Mouse (Mus musculus) MEL (cell line): ENCODE measurements at regions not wholly inside any gene's neighbourhood (a gene's known extent, or its start where the extent isn't known, plus 50 kb on each side); places are given as distances from the start of the nearest gene placed in this dataset.

ENCODE experiments used
- DNase-seq: peaks from one replicate; pipeline ENCODE4 v3.0.0; 2011; ENCODE audit warnings: low read depth, low spot score
- H3K27ac ChIP-seq: 2 replicates; pipeline ENCODE4 v1.5.1; 2012; ENCODE audit warnings: low read depth, mild to moderate bottlenecking, control low read depth, low read length, moderate library complexity; ENCODE audit not compliant: control insufficient read depth
- H3K27me3 ChIP-seq, 2 experiments: fragments of 150-350 bp in 1 of 2; sonication (generic) in 1 of 2; 2 replicates each; pipeline ENCODE4 v1.6.1; 2012; ENCODE audit warnings: low read length in 2 of 2, mild to moderate bottlenecking in 2 of 2, improper control_type of control experiment in 1 of 2, moderate library complexity in 1 of 2; ENCODE audit not compliant: insufficient read depth in 2 of 2, control insufficient read depth in 1 of 2
- H3K36me3 ChIP-seq, 2 experiments: 2 replicates each; pipeline ENCODE4 v1.6.1; 2012 to 2014; ENCODE audit warnings: low read length in 2 of 2, improper control_type of control experiment in 1 of 2, inconsistent platforms in 1 of 2, mild to moderate bottlenecking in 1 of 2; ENCODE audit not compliant: insufficient read depth in 2 of 2, control insufficient read depth in 1 of 2
- H3K4me1 ChIP-seq, 2 experiments: fragments of 150-350 bp in 1 of 2; sonication (generic) in 1 of 2; 2 replicates each; pipeline ENCODE4 v1.6.1; 2012; ENCODE audit warnings: low read length in 2 of 2, improper control_type of control experiment in 1 of 2, mild to moderate bottlenecking in 1 of 2; ENCODE audit not compliant: insufficient read depth in 2 of 2, control insufficient read depth in 1 of 2
- H3K4me3 ChIP-seq, 2 experiments: fragments of 150-350 bp in 1 of 2; sonication (generic) in 1 of 2; 2 replicates each; pipeline ENCODE4 v1.5.1; 2012; ENCODE audit warnings: low read depth in 2 of 2, low read length in 2 of 2, mild to moderate bottlenecking in 2 of 2, moderate library complexity in 2 of 2, control low read depth in 1 of 2, improper control_type of control experiment in 1 of 2; ENCODE audit not compliant: control insufficient read depth in 1 of 2, insufficient read depth in 1 of 2
- H3K79me2 ChIP-seq: 2 replicates; pipeline ENCODE4 v1.6.1; 2012; ENCODE audit warnings: mild to moderate bottlenecking, low read length, moderate library complexity; ENCODE audit not compliant: control insufficient read depth, poor library complexity, insufficient read depth
- H3K9ac ChIP-seq: 2 replicates; pipeline ENCODE4 v1.6.1; 2012; ENCODE audit warnings: low read depth, mild to moderate bottlenecking, control low read depth, low read length, moderate library complexity; ENCODE audit not compliant: control insufficient read depth, poor library complexity, severe bottlenecking
- H3K9me3 ChIP-seq: fragments of 150-350 bp; sonication (generic); replicated peaks from 2 replicates; pipeline ENCODE4 v1.6.1; 2012; ENCODE audit warnings: mild to moderate bottlenecking, low read length, improper control_type of control experiment, moderate library complexity; ENCODE audit not compliant: insufficient read depth
- BHLHE40 ChIP-seq: IDR thresholded peaks from 2 replicates; pipeline ENCODE4 v1.6.1; 2012; ENCODE audit warnings: low read depth, mild to moderate bottlenecking, inconsistent platforms, low read length, improper control_type of control experiment, borderline replicate concordance
- CHD2 ChIP-seq: IDR thresholded peaks from 2 replicates; pipeline ENCODE4 v1.6.1; 2011; ENCODE audit warnings: low read length, improper control_type of control experiment
- CTCF ChIP-seq, 3 experiments: IDR thresholded peaks in 2 of 3; conservative IDR thresholded peaks in 1 of 3; 2 replicates each; pipeline ENCODE4 v1.5.1; 2011 to 2012; ENCODE audit warnings: low read length in 3 of 3, low read depth in 2 of 3, mild to moderate bottlenecking in 2 of 3, improper control_type of control experiment in 1 of 3, inconsistent platforms in 1 of 3, mixed read lengths in 1 of 3, moderate library complexity in 1 of 3; ENCODE audit not compliant: control insufficient read depth in 1 of 3, insufficient read depth in 1 of 3, poor library complexity in 1 of 3, severe bottlenecking in 1 of 3
- E2F4 ChIP-seq: IDR thresholded peaks from 2 replicates; pipeline ENCODE4 v1.6.1; 2011; ENCODE audit warnings: low read depth, low read length, improper control_type of control experiment, borderline replicate concordance
- EP300 ChIP-seq, 2 experiments: IDR thresholded peaks; 2 replicates each; pipeline ENCODE4 v1.6.1; 2011; ENCODE audit warnings: improper control_type of control experiment in 2 of 2, low read length in 2 of 2, low read depth in 1 of 2, mild to moderate bottlenecking in 1 of 2
- ETS1 ChIP-seq: IDR thresholded peaks from 2 replicates; pipeline ENCODE4 v1.6.1; 2012; ENCODE audit warnings: low read depth, mild to moderate bottlenecking, inconsistent platforms, low read length, improper control_type of control experiment, moderate library complexity
- GABPA ChIP-seq: IDR thresholded peaks from 2 replicates; pipeline ENCODE4 v1.6.1; 2012; ENCODE audit warnings: low read depth, mild to moderate bottlenecking, inconsistent platforms, low read length, improper control_type of control experiment, moderate library complexity
- GATA1 ChIP-seq: IDR thresholded peaks from 2 replicates; pipeline ENCODE4 v1.6.1; 2011; ENCODE audit warnings: low read depth, low read length, improper control_type of control experiment
- JUND ChIP-seq: IDR thresholded peaks from 2 replicates; pipeline ENCODE4 v1.6.1; 2011; ENCODE audit warnings: low read depth, mild to moderate bottlenecking, improper control_type of control experiment, low read length
- KAT2A ChIP-seq: conservative IDR thresholded peaks from 2 replicates; pipeline ENCODE4 v1.6.1; 2012; ENCODE audit warnings: low read depth, low read length, improper control_type of control experiment, inconsistent platforms
- MAX ChIP-seq: IDR thresholded peaks from 2 replicates; pipeline ENCODE4 v1.6.1; 2011; ENCODE audit warnings: low read length, improper control_type of control experiment
- MAZ ChIP-seq: IDR thresholded peaks from 2 replicates; pipeline ENCODE4 v1.6.1; 2012; ENCODE audit warnings: low read depth, mild to moderate bottlenecking, inconsistent platforms, low read length, improper control_type of control experiment
- MEF2A ChIP-seq: IDR thresholded peaks from 2 replicates; pipeline ENCODE4 v1.6.1; 2014; ENCODE audit warnings: low read depth, mild to moderate bottlenecking, inconsistent platforms, low read length, improper control_type of control experiment; ENCODE audit not compliant: poor library complexity, insufficient replicate concordance, severe bottlenecking; ENCODE audit errors: extremely low read depth
- MXI1 ChIP-seq: IDR thresholded peaks from 2 replicates; pipeline ENCODE4 v1.6.1; 2011; ENCODE audit warnings: mild to moderate bottlenecking, low read depth, low read length, improper control_type of control experiment
- MYB ChIP-seq: IDR thresholded peaks from 2 replicates; pipeline ENCODE4 v1.6.1; 2011; ENCODE audit warnings: mild to moderate bottlenecking, low read depth, low read length, improper control_type of control experiment
- NELFE ChIP-seq: IDR thresholded peaks from 2 replicates; pipeline ENCODE4 v1.6.1; 2011; ENCODE audit warnings: low read depth, low read length, improper control_type of control experiment
- NRF1 ChIP-seq: IDR thresholded peaks from 2 replicates; pipeline ENCODE4 v1.6.1; 2014; ENCODE audit warnings: low read depth, mild to moderate bottlenecking, inconsistent platforms, low read length, improper control_type of control experiment, moderate library complexity; ENCODE audit not compliant: poor library complexity, insufficient read depth, severe bottlenecking
- POLR2A ChIP-seq, 2 experiments: IDR thresholded peaks; 2 replicates each; pipeline ENCODE4 v1.6.1; 2011 to 2012; ENCODE audit warnings: low read length in 2 of 2, mild to moderate bottlenecking in 2 of 2, control low read depth in 1 of 2, improper control_type of control experiment in 1 of 2, low read depth in 1 of 2, moderate library complexity in 1 of 2; ENCODE audit not compliant: control insufficient read depth in 1 of 2, insufficient read depth in 1 of 2, poor library complexity in 1 of 2
- POLR2AphosphoS2 ChIP-seq: IDR thresholded peaks from 2 replicates; pipeline ENCODE4 v1.6.1; 2011; ENCODE audit warnings: low read length, improper control_type of control experiment
- POLR2AphosphoS5 ChIP-seq: IDR thresholded peaks from 2 replicates; pipeline ENCODE4 v1.6.1; 2012; ENCODE audit warnings: low read depth, borderline replicate concordance, mild to moderate bottlenecking, inconsistent platforms, low read length, moderate library complexity, mixed read lengths
- RCOR1 ChIP-seq: IDR thresholded peaks from 2 replicates; pipeline ENCODE4 v1.6.1; 2012; ENCODE audit warnings: low read depth, mild to moderate bottlenecking, inconsistent platforms, low read length, improper control_type of control experiment
- SIN3A ChIP-seq: IDR thresholded peaks from 2 replicates; pipeline ENCODE4 v1.6.1; 2012; ENCODE audit warnings: low read length, improper control_type of control experiment, inconsistent platforms
- SMC3 ChIP-seq: IDR thresholded peaks from 2 replicates; pipeline ENCODE4 v1.6.1; 2011; ENCODE audit warnings: low read depth, low read length, improper control_type of control experiment
- TAL1 ChIP-seq: IDR thresholded peaks from 2 replicates; pipeline ENCODE4 v1.6.1; 2012; ENCODE audit warnings: mild to moderate bottlenecking, inconsistent platforms, low read length, moderate library complexity, mixed read lengths
- TCF12 ChIP-seq: IDR thresholded peaks from 2 replicates; pipeline ENCODE4 v1.6.1; 2014; ENCODE audit warnings: low read depth, mild to moderate bottlenecking, inconsistent platforms, low read length, improper control_type of control experiment, moderate library complexity
- UBTF ChIP-seq: IDR thresholded peaks from 2 replicates; pipeline ENCODE4 v1.6.1; 2012; ENCODE audit warnings: low read depth, mild to moderate bottlenecking, inconsistent platforms, low read length, improper control_type of control experiment, moderate library complexity, borderline replicate concordance; ENCODE audit not compliant: insufficient read depth
- USF1 ChIP-seq: IDR thresholded peaks from 2 replicates; pipeline ENCODE4 v1.6.1; 2014; ENCODE audit warnings: low read depth, mild to moderate bottlenecking, inconsistent platforms, low read length, improper control_type of control experiment, moderate library complexity
- USF2 ChIP-seq, 2 experiments: IDR thresholded peaks; 2 replicates each; pipeline ENCODE4 v1.6.1; 2011 to 2012; ENCODE audit warnings: improper control_type of control experiment in 2 of 2, low read length in 2 of 2, borderline replicate concordance in 1 of 2, inconsistent platforms in 1 of 2, low read depth in 1 of 2, mild to moderate bottlenecking in 1 of 2; ENCODE audit not compliant: insufficient read depth in 1 of 2
- ZC3H11A ChIP-seq: IDR thresholded peaks from 2 replicates; pipeline ENCODE4 v1.6.1; 2012; ENCODE audit warnings: low read depth, mild to moderate bottlenecking, inconsistent platforms, low read length, improper control_type of control experiment
- ZKSCAN1 ChIP-seq: IDR thresholded peaks from 2 replicates; pipeline ENCODE4 v1.6.1; 2012; ENCODE audit warnings: low read depth, mild to moderate bottlenecking, inconsistent platforms, low read length, improper control_type of control experiment, moderate library complexity
- ZMIZ1 ChIP-seq: IDR thresholded peaks from 2 replicates; pipeline ENCODE4 v1.6.1; 2012; ENCODE audit warnings: low read depth, mild to moderate bottlenecking, inconsistent platforms, low read length, improper control_type of control experiment, moderate library complexity

DNA sequence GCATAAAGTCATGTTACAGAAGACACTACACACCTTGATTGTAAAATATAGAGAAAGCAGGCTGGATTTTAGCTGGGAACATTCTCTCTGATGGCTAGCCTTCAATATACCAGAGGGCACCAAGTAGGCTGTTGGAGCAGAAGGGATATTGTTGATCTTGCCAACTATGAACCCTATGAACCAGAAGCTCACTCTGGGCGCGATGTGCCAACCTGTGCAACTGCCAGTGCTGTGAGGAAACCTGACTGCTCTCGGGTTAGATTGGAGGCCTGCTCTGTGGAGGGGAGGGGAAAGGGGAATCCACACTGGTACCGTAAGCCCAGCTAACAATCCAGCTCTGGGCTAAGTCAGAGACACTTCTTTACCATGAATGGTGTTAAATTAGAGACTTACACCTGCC, 136.7 kb downstream of the Fam76b start:
- no peak for TF ChIP-seq BHLHE40
- TF ChIP-seq MAX, result no peak
- peaks cover 9 to 10% of the 10 kb centered on the region in 2 experiments; a peak in 3 of 4 replicates for H3K4me1 ChIP-seq
- H3K27ac ChIP-seq, result no peak overlapping the region
- H3K9me3 ChIP-seq, result no peaks in the 10 kb centered on the region
- H3K79me2 ChIP-seq, result no peaks in the 10 kb centered on the region
- no peak overlapping the region for H3K4me3 ChIP-seq
- peaks cover 0 to 9% of the 10 kb centered on the region in 2 experiments; a peak in 2 of 4 replicates for H3K36me3 ChIP-seq
- no peak overlapping the region for H3K9ac ChIP-seq
- no peak for DNase-seq
- peaks cover 0 to under 1% of the 10 kb centered on the region in 2 experiments; a peak in 1 of 4 replicates for H3K27me3 ChIP-seq

DNA sequence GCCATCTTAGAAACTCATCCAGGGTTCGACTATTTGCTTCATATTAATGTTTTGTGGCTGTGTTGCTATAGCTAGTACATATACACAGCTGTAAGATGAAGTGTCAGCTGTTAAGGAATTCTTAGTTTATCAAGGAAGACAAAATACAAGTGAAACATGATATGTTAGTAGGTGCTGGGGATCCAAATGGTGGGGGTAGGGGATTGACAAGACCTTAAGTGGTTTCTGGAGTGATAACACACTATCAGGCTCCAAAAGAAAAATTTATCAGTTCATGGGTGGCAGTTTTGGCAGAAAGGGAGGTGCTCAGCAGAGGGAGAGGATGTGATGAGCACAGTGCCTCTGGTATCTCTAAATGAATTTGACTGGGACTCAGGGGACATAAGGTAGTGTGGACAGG, 138.7 kb downstream of the Fam76b start:
- Histone ChIP-seq H3K79me2 (no peaks in the 10 kb centered on the region), H3K36me3 (peaks cover 0 to 9% of the 10 kb centered on the region in 2 experiments; a peak in 2 of 4 replicates), H3K27me3 (peaks cover 0 to 4% of the 10 kb centered on the region in 2 experiments; a peak in 2 of 4 replicates), H3K27ac (no peak overlapping the region), H3K9ac (no peak overlapping the region), H3K4me3 (no peak overlapping the region), H3K9me3 (no peaks in the 10 kb centered on the region), H3K4me1 (peaks cover 9 to 10% of the 10 kb centered on the region in 2 experiments; a peak in 3 of 4 replicates)
- peak; percentile 40 for DNase-seq
- TF ChIP-seq USF2 (IDR thresholded peaks at IDR 0.05; ENCODE audit: borderline replicate concordance in 1 of 2, insufficient read depth in 1 of 2, low read depth in 1 of 2, low read length in 2 of 2), result no peak
- TF ChIP-seq JUND, result no peak
- TF ChIP-seq EP300 (IDR thresholded peaks at IDR 0.05; ENCODE audit: low read depth in 1 of 2, low read length in 2 of 2), result peak; percentile 70 to 81
- peak; percentile 90 for TF ChIP-seq ETS1
- TF ChIP-seq NRF1, result no peak
- TF ChIP-seq POLR2AphosphoS2, result no peak
- peak; percentile 24; the same call in 1 of the 2 replicates for TF ChIP-seq MXI1
- TF ChIP-seq SIN3A, result peak; percentile 29; the same call in 1 of the 2 replicates
- TF ChIP-seq POLR2A (IDR thresholded peaks at IDR 0.05; ENCODE audit: control insufficient read depth in 1 of 2, insufficient read depth in 1 of 2, low read depth in 1 of 2, low read length in 2 of 2, poor library complexity in 1 of 2), result no peak
- TF ChIP-seq NELFE, result no peak
- TF ChIP-seq SMC3, result no peak
- no peak for TF ChIP-seq MAX
- TF ChIP-seq E2F4, result no peak
- TF ChIP-seq ZC3H11A, result no peak
- TF ChIP-seq POLR2AphosphoS5, result no peak
- TF ChIP-seq ZKSCAN1, result no peak
- TF ChIP-seq MAZ, result no peak
- no peak for TF ChIP-seq CHD2
- TF ChIP-seq USF1, result no peak
- TF ChIP-seq GATA1, result peak; percentile 76
- TF ChIP-seq TCF12, result peak; percentile 75; the same call in 1 of the 2 replicates
- no peak; the same call in 1 of the 2 replicates for TF ChIP-seq BHLHE40
- TF ChIP-seq RCOR1, result peak; percentile 71
- TF ChIP-seq GABPA, result no peak
- TF ChIP-seq TAL1, result no peak
- TF ChIP-seq ZMIZ1, result no peak
- TF ChIP-seq KAT2A, result no peak
- TF ChIP-seq MYB, result no peak
- TF ChIP-seq CTCF (IDR thresholded peaks at IDR 0.05 in 2 of 3, conservative IDR thresholded peaks at IDR 0.05 in 1 of 3; ENCODE audit: control insufficient read depth in 1 of 3, insufficient read depth in 1 of 3, low read depth in 2 of 3, low read length in 3 of 3, poor library complexity in 1 of 3, severe bottlenecking in 1 of 3), result no peak
- TF ChIP-seq UBTF, result no peak
- no peak for TF ChIP-seq MEF2A
